Mouse (Mus musculus) retina, postnatal 7 days (tissue): ENCODE measurements around the gene Atp6v0d1.
"Not testable (repeated sequence)": the region's sequence is repeated elsewhere in the genome, so short reads cannot be mapped to it uniquely, and the experiment has no call there.

Experiments
- DNase-seq: peaks from one replicate; pipeline ENCODE4 v3.0.0-alpha.2; 2012; ENCODE audit warnings: low read depth, low spot score

The Atp6v0d1 gene

DNA sequence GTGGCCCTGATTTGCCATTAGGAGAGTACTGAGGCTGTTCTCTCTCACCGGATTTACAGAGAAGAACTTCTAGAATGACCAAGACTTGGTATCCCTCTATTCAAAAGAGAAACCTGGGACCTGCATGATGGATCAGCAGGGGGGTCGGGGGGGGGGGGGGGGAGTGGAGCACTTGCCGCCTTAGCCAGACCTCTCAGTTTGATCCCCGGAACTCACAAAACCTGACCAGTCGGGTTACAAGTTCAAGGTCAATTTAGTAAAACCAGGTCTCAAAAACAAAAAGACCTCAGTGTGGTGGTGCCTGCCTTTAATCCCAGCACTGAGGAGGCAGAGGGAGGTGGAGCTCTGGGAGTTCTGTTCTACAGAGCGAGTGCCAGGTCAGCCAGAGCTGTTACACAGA is 8.9 kb upstream of the Atp6v0d1 start:
- DNase-seq, result no peak

- DNase-seq, result no peak
These were observed 7.6 kb upstream of the Atp6v0d1 start for GRCm38 (mm10) chr8:105573427-105573826.

DNA sequence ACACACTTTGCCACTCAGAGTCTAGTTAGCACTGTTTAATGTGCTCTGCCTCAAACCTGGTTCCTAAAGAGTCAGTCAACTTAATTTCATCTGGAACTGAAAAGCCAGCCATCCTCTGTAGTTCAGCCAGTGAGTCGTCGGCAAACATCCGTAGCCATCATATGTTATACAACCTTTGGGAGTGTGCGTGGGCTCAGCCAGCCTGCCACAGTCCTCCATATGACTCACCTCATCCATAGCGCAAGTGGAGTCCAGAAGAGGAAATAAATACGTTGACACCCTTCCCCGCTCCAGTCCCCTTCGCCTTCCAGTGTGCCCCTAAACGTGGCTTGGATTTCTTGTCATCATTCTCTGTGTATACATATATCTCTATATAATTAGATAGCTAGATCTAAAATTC is 6.0 kb upstream of the Atp6v0d1 start:
- no peak for DNase-seq

- DNase-seq, result no peak
These were observed 1.1 kb upstream of the Atp6v0d1 start for GRCm38 (mm10) chr8:105566703-105567595.

- DNase-seq, result peak; percentile 13
These were observed 406 bp downstream of the Atp6v0d1 start for GRCm38 (mm10) chr8:105565401-105565881.

DNA sequence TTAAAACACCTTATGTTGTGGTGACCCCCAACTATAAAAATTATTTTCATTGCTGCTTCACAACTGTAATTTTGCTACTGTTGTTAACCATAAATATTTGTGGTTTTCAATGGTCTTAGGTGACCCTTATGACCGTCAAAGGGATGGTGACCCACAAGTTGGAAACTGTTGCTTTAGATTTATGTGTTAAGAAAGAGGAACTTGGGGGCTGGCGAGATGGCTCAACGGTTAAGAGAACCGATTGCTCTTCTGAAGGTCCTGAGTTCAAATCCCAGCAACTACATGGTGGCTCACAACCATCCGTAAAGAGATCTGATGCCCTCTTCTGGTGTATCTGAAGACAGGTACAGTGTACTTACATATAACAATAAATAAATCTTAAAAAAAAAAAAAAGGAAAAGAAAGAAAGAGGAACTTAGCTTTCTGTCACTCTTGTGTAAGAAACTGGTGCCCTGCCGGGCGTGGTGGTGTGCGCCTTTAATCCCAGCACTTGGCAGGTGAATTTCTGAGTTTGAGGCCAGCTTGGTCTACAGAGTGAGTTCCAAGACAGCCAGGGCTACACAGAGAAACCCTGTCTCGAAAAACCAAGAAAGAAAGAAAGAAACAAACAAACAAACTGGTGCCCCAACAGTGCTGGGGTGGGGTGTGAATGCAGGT is 1.1 kb downstream of the Atp6v0d1 start:
- not testable (repeated sequence) for DNase-seq

DNA sequence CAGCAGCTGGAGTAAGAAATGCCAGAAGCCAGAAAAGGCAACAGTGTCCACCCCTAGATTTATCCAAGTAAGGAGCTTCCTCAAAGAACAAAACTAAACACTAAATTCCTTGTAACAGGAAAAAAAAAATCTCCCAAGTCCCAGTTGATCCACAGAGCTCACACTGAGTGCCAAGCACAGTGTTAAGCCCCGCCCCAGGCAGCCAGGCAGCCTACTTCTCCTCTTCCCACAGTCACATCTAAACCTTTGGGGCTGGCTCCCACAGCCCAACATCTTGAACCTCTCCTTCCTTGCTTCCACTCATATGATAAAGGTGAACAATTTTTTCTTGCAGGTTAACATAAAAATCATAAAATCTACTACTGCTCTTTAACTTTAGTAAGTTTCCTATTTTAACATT is 2.0 kb downstream of the Atp6v0d1 start:
- no peak for DNase-seq

GRCm38 (mm10) chr8:105562863-105563262 is 3.0 kb downstream of the Atp6v0d1 start:
- DNase-seq, result no peak

DNA sequence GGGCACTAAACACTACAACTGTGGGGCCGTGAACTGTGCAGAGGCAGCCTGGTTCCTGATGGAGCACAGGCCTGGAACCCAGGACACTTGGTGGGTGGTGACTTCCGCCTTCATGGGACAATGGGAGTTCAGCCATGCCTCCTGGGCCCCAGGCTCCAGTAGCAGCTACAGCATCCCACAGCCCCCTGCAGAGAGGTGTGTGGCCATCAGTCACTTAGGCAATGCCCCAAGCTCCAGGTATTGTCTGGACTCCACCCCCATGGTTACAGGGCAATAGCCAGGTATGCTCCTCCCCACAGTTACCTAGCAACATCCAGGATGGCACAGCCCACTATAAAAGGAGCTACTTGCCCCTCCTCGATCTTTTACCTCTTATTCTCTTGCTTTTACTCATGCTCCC is 10.6 kb downstream of the Atp6v0d1 start:
- no peak for DNase-seq

DNA sequence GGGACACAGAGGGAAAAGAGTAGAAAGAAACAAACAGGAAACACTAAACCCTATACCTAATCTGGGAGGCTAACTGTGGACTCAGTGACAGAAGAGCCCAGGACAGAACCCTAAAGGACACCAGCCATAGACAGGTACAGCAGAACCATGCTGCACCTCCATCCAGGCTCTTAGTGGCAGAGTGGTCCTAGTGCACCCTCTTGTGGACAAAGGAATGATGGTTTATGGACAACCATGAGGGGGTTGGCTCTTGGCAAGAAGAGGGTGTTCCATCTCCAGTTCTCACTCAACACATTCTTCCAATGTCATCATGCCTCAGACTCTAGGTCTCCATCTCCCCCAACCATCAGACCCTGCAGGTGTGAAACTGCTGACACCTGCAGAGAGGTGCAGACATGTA is 11.8 kb downstream of the Atp6v0d1 start:
- peak; percentile 59 for DNase-seq

DNA sequence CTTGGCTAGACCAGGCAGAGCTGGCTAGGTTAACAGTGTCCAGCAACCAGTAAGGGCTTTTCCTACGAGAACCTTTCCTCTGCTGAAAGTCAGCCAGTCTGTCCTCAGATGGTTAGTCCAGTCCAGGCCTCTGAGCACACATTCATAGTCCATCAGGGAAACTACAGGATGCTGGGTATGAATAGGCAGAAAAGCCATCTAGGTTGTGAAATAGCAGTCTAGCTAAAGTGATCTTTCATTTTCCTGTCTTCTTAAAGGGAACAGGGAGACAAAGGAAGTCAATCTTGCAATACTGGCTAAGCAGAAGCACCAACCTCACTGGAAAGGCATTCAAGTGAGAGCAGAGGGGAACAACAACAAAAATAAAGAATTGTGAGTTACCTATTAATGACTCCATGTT is 13.0 kb downstream of the Atp6v0d1 start:
- no peak for DNase-seq

DNA sequence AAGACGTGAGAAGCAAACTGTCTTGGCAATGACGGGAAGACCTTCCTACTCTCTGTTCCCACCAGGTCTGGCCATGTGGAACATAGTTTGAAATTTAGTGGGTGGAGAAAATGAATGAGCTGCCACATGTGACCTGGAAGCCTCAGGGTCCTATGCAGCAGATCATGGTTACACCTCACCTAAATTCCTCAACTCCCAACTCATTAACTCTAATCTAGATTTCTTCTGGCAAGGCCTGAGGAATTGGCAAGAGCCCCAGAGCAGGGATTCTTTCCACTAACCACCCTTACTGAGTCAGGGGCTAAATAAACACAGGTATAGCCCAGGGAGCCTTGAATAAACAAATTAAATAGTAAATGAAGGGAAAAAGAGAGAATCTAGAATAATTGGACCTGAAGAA is 13.8 kb downstream of the Atp6v0d1 start:
- DNase-seq, result no peak

- DNase-seq, result no peak
These were observed 15.8 kb downstream of the Atp6v0d1 start for GRCm38 (mm10) chr8:105550083-105550482.

DNA sequence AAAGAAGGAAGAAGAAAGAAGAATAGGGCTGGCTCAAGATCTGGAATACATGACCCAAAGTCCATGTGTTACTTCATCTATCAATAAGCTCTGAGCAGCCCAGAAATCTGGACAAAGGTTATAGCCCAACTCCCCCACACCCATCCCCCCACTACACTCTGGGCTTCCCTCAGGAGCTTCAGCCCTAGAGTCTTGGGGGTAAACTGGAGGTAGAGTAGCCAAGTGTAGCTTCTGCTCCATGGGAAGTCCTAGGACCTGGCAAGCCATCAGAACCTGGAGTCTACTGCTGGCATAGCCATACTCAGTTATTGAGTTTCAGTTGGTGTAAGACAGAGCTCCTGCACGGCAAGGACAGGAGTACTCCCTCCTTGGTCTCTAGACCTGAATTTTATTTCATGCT is 16.3 kb downstream of the Atp6v0d1 start:
- DNase-seq, result no peak

- no peak for DNase-seq
These were observed 19.2 kb downstream of the Atp6v0d1 start for GRCm38 (mm10) chr8:105546384-105547350.

DNA sequence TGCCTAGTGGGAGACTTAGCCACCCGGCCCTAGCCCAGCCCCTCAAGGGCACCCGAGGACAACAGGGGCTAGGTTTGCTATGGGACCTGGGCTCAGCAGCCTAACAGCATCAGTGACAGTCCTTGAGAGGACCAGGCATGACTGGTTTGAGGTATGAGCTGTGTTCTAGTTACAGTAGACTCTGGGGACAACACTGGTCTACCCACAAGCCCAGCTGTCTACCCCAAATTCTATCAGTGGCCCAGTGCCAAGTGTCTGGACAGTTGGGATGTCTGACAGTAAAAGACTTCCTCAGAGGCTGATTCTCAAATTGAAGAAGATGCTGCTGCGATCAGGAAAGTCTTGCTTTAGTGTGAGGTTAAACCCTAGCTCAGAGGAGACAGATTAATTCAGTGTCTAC is 20.6 kb downstream of the Atp6v0d1 start:
- DNase-seq, result no peak

DNA sequence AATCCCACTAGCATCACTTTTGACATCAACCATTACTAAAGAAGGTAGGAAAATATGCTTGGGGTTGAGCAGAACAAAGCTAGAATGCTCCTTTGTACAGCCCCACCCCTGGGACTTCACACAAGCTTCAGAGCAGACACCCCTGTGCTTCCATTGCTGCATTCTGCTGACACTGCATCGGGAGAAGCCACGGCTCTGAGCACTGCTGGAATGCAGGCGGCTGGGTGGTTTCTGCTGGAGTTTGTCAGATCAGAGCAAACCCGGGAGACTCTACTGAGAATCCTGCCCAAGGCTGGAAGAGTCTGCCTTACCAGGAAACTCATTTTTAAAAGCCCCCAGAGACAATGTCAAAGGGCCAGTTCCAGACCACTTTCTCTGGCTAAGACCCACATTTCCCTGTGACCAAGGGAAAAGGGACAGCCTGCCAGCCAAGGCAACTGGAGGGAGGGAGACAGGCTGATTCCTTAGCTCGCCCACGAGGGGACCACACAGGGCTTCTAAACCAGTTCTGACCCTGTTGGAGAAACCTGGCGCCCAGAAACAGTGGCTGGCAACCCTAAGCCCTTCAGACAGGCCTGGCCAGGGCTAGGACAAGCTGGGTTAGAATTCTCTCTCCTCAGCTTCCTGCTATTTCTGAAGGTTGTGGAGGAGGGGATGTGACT is 21.2 kb downstream of the Atp6v0d1 start:
- no peak for DNase-seq

DNA sequence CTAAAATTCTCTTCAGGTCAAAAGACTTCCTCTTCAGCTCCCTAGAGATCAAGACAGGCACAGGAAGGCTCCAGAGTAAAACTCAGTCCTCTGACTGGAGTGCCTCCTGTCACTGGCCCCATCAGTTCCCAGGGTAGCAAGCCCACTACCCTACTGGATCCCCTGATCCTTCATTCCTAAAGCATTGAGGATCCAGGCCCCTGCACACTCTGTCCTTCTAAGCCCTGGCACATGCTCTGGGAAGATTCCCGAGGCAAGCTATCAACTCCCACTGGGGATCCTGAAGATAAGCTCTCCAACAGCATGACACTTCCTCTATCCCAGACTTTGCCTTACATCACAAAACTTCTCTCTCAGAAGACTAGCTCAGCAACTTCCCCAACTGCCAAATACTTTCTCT is 22.1 kb downstream of the Atp6v0d1 start:
- no peak for DNase-seq

- DNase-seq, result no peak
These were observed 23.0 kb downstream of the Atp6v0d1 start for GRCm38 (mm10) chr8:105542808-105543207.

DNA sequence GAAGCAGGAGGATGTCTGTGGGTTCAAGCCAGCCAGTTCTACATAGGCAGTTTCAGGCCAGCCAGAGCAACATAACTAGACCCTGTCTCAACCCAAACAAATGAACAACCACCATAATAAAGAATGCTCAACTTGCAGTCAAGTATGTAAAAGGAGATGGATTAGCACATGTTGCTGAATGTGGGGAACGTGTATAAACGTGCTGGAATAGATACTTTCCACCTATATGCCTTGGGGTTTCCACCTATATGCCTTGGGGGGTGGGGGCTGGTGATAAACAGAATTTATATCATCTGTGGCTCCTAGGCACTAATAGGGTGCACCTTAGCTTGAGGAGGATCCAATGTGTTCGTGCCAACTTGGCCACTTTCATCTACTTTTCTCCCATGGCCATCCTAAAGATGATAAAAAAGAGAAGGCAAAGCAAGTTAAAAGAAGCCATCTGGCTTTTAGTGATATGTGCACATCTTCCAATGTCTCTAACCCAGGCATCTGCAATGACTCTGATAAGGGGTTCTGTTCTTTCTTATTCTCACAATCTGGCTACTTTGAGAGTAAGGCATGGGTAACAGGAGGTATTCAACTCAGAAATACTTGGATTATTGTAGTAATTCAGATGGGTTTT is 23.7 kb downstream of the Atp6v0d1 start:
- DNase-seq, result no peak

DNA sequence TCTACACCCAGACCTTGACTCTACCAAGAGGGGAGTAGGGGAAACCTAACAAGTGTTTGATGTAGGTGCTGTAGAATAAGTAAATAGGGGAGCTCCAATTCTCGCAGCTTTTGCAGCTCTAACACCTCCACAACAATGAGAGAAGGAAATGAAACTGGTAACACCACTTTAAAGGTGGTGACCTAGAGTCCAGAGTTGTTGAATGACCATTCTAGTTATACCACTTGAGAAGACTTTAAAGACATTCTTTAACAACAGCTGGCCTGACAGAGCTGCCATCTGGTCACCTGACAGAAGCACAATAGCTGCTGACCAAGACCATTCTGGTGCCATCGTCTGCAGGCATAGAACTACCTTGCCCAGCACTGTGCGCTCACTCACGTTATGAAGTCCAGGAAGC is 26.9 kb downstream of the Atp6v0d1 start:
- no peak for DNase-seq
